Comparison of ENCODE assay signal across 8 mouse cellular contexts in genomic region chr4:62583265-62584092, GRCm38 (mm10). TPM values are rescaled to one million over a fixed set of nuclear protein-coding genes. Genes with fewer than 3 reads are reported as not detected.
DNase-seq lines count a peak whose midpoint lies in the region; ATAC-seq and TF ChIP-seq lines count a peak whose summit lies in the region.

No protein-coding gene starts in this region.

- ATAC-seq in inflammation-experienced regulatory T-cells, adult 6 months: peak; percentile 83
- 0 out of 2 replicates have a peak, but pooled peaks have one; percentile 44 for ATAC-seq in limb, embryonic 15.5 days (ENCODE audit: insufficient number of reproducible peaks, low FRiP score, low TSS enrichment, low read depth)
- ATAC-seq in midbrain, embryonic 14.5 days (ENCODE audit: low FRiP score, low TSS enrichment): peak; percentile 81
- peak; percentile 90 for ATAC-seq in stomach, embryonic 15.5 days (ENCODE audit: insufficient read depth, low FRiP score, low read depth)

- 3% methylated on average over 42 of the region's 42 CpGs for WGBS in limb, embryonic 15.5 days
- under 1% methylated on average over 42 of the region's 42 CpGs for WGBS in midbrain, embryonic 14.5 days
- WGBS in stomach, embryonic 15.5 days: 4% methylated on average over 40 of the region's 42 CpGs

- H3K27me3 ChIP-seq in limb, embryonic 15.5 days: peaks cover 34% of the 10 kb centered on the region
- H3K27me3 ChIP-seq in midbrain, embryonic 14.5 days (ENCODE audit: control insufficient read depth, insufficient read depth, low read length): no peaks in the 10 kb centered on the region
- H3K27me3 ChIP-seq in stomach, embryonic 15.5 days (replicated peaks): 0 out of 2 replicates have a peak, but pooled peaks cover 11% of the 10 kb centered on the region

- H3K4me3 ChIP-seq in layer of hippocampus, adult 2 months: peak overlapping the region; percentile 46
- H3K4me3 ChIP-seq in limb, embryonic 15.5 days: peak overlapping the region; percentile 38
- peak overlapping the region; percentile 47 for H3K4me3 ChIP-seq in midbrain, embryonic 14.5 days (replicated peaks; ENCODE audit: low read depth, low read length)
- peak overlapping the region; percentile 50 for H3K4me3 ChIP-seq in stomach, embryonic 15.5 days (replicated peaks)

- TF ChIP-seq CTCF in layer of hippocampus, adult 2 months (conservative IDR thresholded peaks at IDR 0.05): peak; percentile 43

- no peaks in the 10 kb centered on the region for H3K36me3 ChIP-seq in limb, embryonic 15.5 days
- H3K36me3 ChIP-seq in midbrain, embryonic 14.5 days (ENCODE audit: control insufficient read depth, insufficient read depth, low read length): no peaks in the 10 kb centered on the region
- H3K36me3 ChIP-seq in stomach, embryonic 15.5 days: no peaks in the 10 kb centered on the region

- peak overlapping the region; percentile 57; the same call in 1 of the 2 replicates for H3K27ac ChIP-seq in layer of hippocampus, adult 2 months
- H3K27ac ChIP-seq in limb, embryonic 15.5 days: no peak overlapping the region
- peak overlapping the region; percentile 82 for H3K27ac ChIP-seq in midbrain, embryonic 14.5 days (replicated peaks; ENCODE audit: low read depth, low read length)
- peak overlapping the region; percentile 51; the same call in 1 of the 2 replicates for H3K27ac ChIP-seq in stomach, embryonic 15.5 days

- H3K9me3 ChIP-seq in limb, embryonic 15.5 days: no peaks in the 10 kb centered on the region
- H3K9me3 ChIP-seq in midbrain, embryonic 14.5 days (ENCODE audit: control insufficient read depth, low read length): no peaks in the 10 kb centered on the region
- H3K9me3 ChIP-seq in stomach, embryonic 15.5 days: no peaks in the 10 kb centered on the region

- H3K9ac ChIP-seq in limb, embryonic 15.5 days: no peak overlapping the region; the same call in 1 of the 2 replicates
- H3K9ac ChIP-seq in midbrain, embryonic 14.5 days (replicated peaks; ENCODE audit: low read length): peak overlapping the region; percentile 66
- peak overlapping the region; percentile 22 for H3K9ac ChIP-seq in stomach, embryonic 15.5 days

- H3K4me2 ChIP-seq in limb, embryonic 15.5 days: peak overlapping the region; percentile 74
- H3K4me2 ChIP-seq in midbrain, embryonic 14.5 days (ENCODE audit: low read length): peak overlapping the region; percentile 97
- peak overlapping the region; percentile 83 for H3K4me2 ChIP-seq in stomach, embryonic 15.5 days

- DNase-seq in layer of hippocampus, adult 2 months (ENCODE audit: low spot score in 2 of 2): peak; percentile 29 to 50
- no peak for DNase-seq in layer of hippocampus, adult 11-12 months (ENCODE audit: low spot score)
- DNase-seq in cerebellum, adult 18-20 months: peak; percentile 80 to 83
- peak; percentile 28 to 40 for DNase-seq in frontal cortex, postnatal 36 days (ENCODE audit: low spot score in 2 of 2)
- DNase-seq in midbrain, embryonic 14.5 days: peak; percentile 84

- H3K4me1 ChIP-seq in limb, embryonic 15.5 days: peaks cover 24% of the 10 kb centered on the region
- peaks cover 30% of the 10 kb centered on the region for H3K4me1 ChIP-seq in midbrain, embryonic 14.5 days (ENCODE audit: control insufficient read depth, insufficient read depth, low read length)
- H3K4me1 ChIP-seq in stomach, embryonic 15.5 days: peaks cover 13% of the 10 kb centered on the region

RNA-seq across cellular contexts. Expression of gene Rgs3, which starts 23.8 kb away (rescaled TPM):
- total RNA-seq in layer of hippocampus, adult 2 months (2021): 10 to 100 TPM; 18.9 to 21.6 TPM
- polyA plus RNA-seq in inflammation-experienced regulatory T-cells, adult 6 months (2017; shearing (Covaris generic)): 10 to 100 TPM; 50.8 to 68.5 (median 62.7) TPM
- 59.4 and 62.3 TPM in 2 replicates for polyA plus RNA-seq in limb, embryonic 15.5 days (2015; fragmentation: Nextera tagmentation; extraction: Ambion mirVana)
- polyA plus RNA-seq in midbrain, embryonic 14.5 days (2014; fragmentation: Nextera tagmentation; extraction: Ambion mirVana): 49.1 and 63.3 TPM in 2 replicates
- 46.8 and 48.0 TPM in 2 replicates for polyA plus RNA-seq in stomach, embryonic 15.5 days (2015; fragmentation: Nextera tagmentation; extraction: Ambion mirVana)

RNA-seq across cellular contexts. Expression of gene 4933430I17Rik, which starts 58.3 kb away (rescaled TPM):
- under 1 TPM in 1 of 2 experiments, not detected in 1; 0.44 TPM for total RNA-seq in layer of hippocampus, adult 2 months (2021)
- polyA plus RNA-seq in inflammation-experienced regulatory T-cells, adult 6 months (2017; shearing (Covaris generic)): under 1 TPM in 2 of 3 experiments, not detected in 1; 0.40 to 0.44 TPM
- 0.35 and 0.37 TPM in 2 replicates for polyA plus RNA-seq in limb, embryonic 15.5 days (2015; fragmentation: Nextera tagmentation; extraction: Ambion mirVana)
- 0.78 and 1.6 TPM in 2 replicates for polyA plus RNA-seq in midbrain, embryonic 14.5 days (2014; fragmentation: Nextera tagmentation; extraction: Ambion mirVana)
- polyA plus RNA-seq in stomach, embryonic 15.5 days (2015; fragmentation: Nextera tagmentation; extraction: Ambion mirVana): 0.19 and 0.35 TPM in 2 replicates

RNA-seq across cellular contexts. Expression of gene Pole3, which starts 58.6 kb away (rescaled TPM):
- total RNA-seq in layer of hippocampus, adult 2 months (2021): 10 to 100 TPM; 28.0 to 28.5 TPM
- polyA plus RNA-seq in inflammation-experienced regulatory T-cells, adult 6 months (2017; shearing (Covaris generic)): 10 to 100 TPM; 28.8 to 36.2 (median 36.2) TPM
- 82.1 and 82.9 TPM in 2 replicates for polyA plus RNA-seq in limb, embryonic 15.5 days (2015; fragmentation: Nextera tagmentation; extraction: Ambion mirVana)
- polyA plus RNA-seq in midbrain, embryonic 14.5 days (2014; fragmentation: Nextera tagmentation; extraction: Ambion mirVana): 50.9 and 63.5 TPM in 2 replicates
- 70.9 and 77.3 TPM in 2 replicates for polyA plus RNA-seq in stomach, embryonic 15.5 days (2015; fragmentation: Nextera tagmentation; extraction: Ambion mirVana)
